Mouse (Mus musculus): ENCODE results near the gene Foxn1.

Gene Foxn1

DNA sequence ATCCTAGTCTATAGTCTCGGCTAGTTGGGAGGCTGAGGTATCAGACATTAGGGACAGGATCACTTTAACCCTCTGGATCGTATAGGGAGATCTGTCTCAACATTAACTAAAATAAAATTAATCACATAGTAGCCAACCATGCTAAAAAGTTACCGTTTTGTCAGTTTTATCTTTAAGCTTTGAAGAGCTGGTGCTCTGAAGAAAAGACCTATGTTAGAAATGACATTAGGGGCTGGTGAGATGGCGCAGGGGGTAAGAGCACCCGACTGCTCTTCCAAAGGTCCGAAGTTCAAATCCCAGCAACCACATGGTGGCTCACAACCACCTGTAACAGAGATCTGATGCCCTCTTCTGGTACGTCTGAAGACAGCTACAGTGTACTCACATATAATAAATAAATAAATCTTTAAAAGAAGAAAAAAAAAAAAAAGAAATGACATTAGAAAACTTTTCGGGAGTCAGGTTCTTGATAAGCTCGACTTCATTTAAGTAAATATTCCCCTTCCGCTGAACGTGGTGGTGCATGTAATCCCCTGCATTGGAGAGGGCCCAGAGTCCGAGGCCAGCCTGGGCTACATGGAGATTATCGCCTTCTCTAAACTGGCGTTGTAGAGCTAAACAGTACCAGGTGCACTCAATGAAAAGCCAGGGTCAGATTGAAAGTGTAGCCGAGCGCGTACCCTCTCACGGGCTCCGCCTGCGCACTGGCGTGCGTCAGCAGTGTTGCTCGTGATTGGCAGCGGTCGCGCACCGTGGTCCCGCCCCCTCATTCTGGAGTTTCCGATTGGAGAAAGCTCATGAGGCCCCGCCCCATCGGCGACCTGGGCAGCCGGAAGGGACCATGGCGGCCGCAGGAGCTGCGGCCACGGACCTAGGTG lies 58.5 kb downstream of the Foxn1 start, which contains the start of gene Pigs:
Gene Pigs, plus strand, starts transcription at position 782 of the 878 bp plus-strand sequence.
- DNase-seq (ENCODE audit: low spot score), result peak; percentile 98

DNA sequence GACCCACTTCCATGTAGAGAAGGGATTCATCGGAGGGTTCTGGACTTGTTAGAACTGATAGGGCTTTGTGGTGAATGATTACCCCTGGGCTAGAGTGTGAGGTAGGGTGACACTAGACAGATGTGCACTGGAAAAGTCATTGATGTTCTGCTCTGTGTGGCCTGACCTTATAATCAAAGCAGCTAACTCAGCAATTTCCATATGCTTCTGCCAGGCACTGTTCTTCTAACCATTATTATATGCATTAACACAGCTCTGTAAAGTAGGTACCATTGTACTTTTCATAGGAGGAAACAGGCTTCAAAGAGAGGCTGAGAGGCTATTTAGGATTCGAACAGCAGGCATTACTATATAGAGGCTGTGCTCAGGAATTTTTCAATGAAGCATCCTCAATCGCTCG lies 59.1 kb downstream of the Foxn1 start:
- no peak for DNase-seq (ENCODE audit: low spot score)

- DNase-seq (ENCODE audit: low spot score), result no peak
Measured at GRCm38 (mm10) chr11:78324965-78325364, 61.4 kb downstream of the Foxn1 start.

DNA sequence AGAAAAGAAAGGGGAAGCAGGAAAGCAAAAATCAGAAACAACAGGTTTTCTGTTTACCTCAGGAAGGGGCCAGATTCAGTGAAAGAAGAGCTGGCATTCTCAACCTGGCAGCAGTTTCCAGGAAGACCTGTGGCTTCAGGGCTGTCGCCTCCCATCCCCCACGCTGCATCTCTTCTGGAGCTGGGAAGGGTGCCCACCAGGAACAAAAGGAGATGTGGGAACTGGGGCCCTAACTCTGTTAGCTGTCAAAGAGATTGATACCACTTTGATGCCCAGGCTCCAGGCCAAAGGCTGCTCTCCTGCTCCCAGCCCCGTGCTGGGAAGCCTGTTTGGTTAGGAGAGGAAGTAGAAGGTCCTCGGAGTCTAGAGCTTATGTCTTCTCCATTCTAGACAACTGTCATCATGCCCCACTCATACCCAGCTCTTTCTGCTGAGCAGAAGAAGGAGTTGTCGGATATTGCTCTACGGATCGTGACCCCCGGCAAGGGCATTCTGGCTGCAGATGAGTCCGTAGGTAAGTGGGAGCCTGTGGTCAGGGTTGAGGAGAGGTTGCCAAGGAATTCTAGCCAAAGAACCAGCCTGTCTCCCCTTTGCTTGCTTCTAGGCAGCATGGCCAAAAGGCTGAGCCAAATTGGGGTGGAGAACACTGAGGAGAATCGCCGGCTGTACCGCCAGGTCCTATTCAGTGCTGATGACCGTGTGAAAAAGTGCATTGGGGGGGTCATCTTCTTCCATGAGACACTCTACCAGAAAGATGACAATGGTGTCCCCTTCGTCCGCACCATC lies 62.2 kb downstream of the Foxn1 start:
- no peak for DNase-seq (ENCODE audit: low spot score)

DNA sequence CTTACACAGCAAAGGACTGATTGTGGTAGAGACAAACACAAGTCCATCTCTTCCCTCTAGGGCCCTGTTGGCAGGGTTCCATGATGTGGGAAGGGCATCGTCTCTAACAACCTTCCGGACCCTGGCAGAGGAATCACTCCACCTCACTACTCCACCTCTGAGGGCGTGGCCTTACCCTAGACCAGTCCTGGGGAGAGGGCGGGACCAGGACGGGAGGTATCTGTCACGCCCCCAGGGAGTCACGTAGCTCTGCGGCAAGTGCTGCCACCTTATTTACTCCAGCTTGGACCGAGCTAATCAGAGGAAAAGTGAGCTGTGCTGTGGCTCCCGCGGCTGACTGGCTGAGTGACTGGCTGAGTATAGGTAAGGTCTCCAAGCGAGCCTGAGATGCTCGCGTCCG lies 63.5 kb downstream of the Foxn1 start, which contains the start of gene Aldoc:
Gene Aldoc, plus strand, starts transcription at position 109 of the 400 bp plus-strand sequence.
- peak; percentile 85 for DNase-seq (ENCODE audit: low spot score)

DNA sequence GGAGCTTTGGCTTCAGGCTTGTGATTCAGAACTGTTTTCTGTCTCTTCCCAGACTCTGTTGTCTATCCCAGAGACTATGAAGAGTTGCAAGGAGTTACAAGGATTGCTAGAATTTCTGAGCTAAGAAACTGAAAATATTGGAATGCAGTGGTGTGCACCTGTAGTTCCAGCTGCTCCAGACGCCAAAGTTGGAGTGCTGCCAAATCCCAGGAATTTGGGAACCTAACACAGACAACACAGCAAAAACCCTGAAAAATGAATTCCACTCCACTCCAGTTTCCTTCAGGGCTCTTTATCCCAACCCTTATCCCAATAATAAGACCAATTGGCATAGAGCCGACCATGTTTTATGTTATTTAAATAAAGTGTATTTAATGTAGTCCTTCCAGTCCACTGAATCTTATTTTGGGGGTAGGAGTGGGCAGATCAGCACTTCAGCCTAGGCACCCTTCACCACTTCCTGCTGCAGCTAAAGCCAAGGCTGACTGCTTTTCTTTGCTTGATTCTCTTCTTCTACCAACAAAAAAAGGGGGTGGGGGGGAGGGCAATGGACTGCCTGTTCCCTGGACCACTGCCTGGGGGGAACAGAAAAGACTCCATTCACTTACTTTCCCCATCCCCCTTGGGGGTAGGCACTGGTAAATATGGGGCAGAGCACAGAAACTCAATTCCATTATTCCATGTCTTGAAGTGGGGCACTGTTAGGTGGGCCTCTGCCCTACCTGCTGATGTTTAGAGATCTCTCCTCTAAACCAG lies 64.1 kb downstream of the Foxn1 start:
- no peak for DNase-seq (ENCODE audit: low spot score)

DNA sequence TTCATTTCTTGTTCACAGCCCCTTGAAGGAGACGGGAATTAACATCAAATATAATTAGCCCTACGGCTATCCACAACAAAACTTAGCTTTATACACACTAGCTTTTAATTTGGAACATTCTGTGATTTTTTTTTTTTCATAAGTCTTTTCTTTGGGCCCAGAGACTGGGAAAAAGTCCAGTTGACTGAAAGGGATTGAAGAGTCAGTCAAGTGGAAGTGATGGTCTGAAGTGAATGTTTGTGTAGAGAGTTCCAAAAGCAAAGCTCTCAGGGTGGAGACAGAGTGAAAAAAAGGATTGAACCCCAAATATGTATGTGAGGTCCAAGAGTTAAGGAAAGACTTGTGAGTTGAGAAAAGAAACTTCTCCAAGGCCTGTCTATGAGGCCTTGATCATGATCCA lies 67.9 kb downstream of the Foxn1 start:
- no peak for DNase-seq (ENCODE audit: low spot score)

DNA sequence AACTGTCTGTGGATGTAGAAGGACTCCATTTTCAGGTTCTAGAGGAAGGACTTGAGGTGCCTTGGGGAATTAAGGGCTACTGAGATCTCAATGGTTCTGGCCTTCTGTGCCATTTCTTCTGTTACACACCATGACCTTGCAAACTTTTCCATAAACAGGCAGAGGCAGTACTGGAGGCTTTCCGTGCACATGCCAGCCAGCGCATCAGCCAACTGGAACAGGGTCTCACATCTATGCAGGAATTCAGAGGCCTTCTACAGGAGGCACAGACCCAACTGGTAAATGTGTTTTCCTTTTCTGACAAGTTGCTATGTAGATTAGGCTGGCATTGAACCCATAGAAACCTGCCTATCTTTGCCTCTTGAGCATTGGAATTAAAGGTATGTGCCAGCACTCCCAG lies 72.7 kb downstream of the Foxn1 start:
- DNase-seq (ENCODE audit: low spot score), result no peak

- no peak for DNase-seq (ENCODE audit: low spot score)
Measured at GRCm38 (mm10) chr11:78310861-78311511, 75.4 kb downstream of the Foxn1 start.
